Mouse (Mus musculus) liver, postnatal 0 days (tissue): ENCODE measurements around the gene Klrb1b.

Source experiments
- CTCF ChIP-seq: sonication (generic); IDR thresholded peaks from 2 replicates; pipeline ENCODE4 v1.5.1; 2016; ENCODE audit warnings: antibody characterized with exemption, low read depth
- EP300 ChIP-seq: IDR thresholded peaks from 2 replicates; pipeline ENCODE4 v1.6.1; 2016; ENCODE audit warnings: antibody characterized with exemption, low read depth, mild to moderate bottlenecking

GRCm38 (mm10) chr6:128799896-128800270 lies 26.2 kb downstream of the Klrb1b start:
- TF ChIP-seq CTCF = no peak
- TF ChIP-seq EP300 = no peak
